Mouse (Mus musculus) heart, embryonic 10.5 days (tissue): ENCODE data around the gene Mettl21a. TPM values are rescaled to one million over a fixed set of nuclear protein-coding genes. Genes with fewer than 3 reads are reported as not detected.
"Not testable (repeated sequence)": the region's sequence is repeated elsewhere in the genome, so short reads cannot be mapped to it uniquely, and the experiment has no call there.

ENCODE experiments used
- DNase-seq: peaks from one replicate; pipeline ENCODE4 v3.0.0-alpha.2; 2017; ENCODE audit warnings: low spot score
- H3K27ac ChIP-seq: fragments of 300-500 bp; sonication (generic); 2 replicates; pipeline ENCODE4 v1.5.1; 2016; ENCODE audit warnings: mild to moderate bottlenecking
- H3K27me3 ChIP-seq: fragments of 300-500 bp; sonication (generic); 2 replicates; pipeline ENCODE4 v1.6.1; 2016; ENCODE audit warnings: mild to moderate bottlenecking; ENCODE audit not compliant: poor library complexity, insufficient read depth, severe bottlenecking
- H3K36me3 ChIP-seq: fragments of 300-500 bp; sonication (generic); 2 replicates; pipeline ENCODE4 v1.6.1; 2016; ENCODE audit warnings: mild to moderate bottlenecking, moderate library complexity
- H3K4me1 ChIP-seq: fragments of 300-500 bp; sonication (generic); 2 replicates; pipeline ENCODE4 v1.6.1; 2016; ENCODE audit warnings: mild to moderate bottlenecking
- H3K4me3 ChIP-seq: fragments of 300-500 bp; sonication (generic); 2 replicates; pipeline ENCODE4 v1.5.1; 2016; ENCODE audit warnings: mild to moderate bottlenecking, moderate library complexity
- H3K9me3 ChIP-seq: fragments of 300-500 bp; sonication (generic); 2 replicates; pipeline ENCODE4 v1.6.1; 2016; ENCODE audit warnings: mild to moderate bottlenecking, moderate library complexity
- WGBS: fragments of 180-500 bp; shearing (Covaris S2); methylation state at CpG from one replicate; pipeline ENCODE4 v1.1.7; 2016; 5-methylcytosine and 5-hydroxymethylcytosine counted together
- polyA plus RNA-seq: library from polyadenylated mRNA; unstranded; fragments of >200 nt; fragmentation: Nextera tagmentation; extraction: Ambion mirVana; gene quantifications from 2 replicates; pipeline ENCODE4 v1.2.1, GENCODE M21; 2016

Mettl21a gene
- polyA plus RNA-seq, 1 experiment from 2014 or later, result 14.7 TPM

- Histone ChIP-seq H3K4me3 (no peak overlapping the region), H3K27me3 (no peaks in the 10 kb centered on the region), H3K27ac (no peak overlapping the region), H3K36me3 (peaks cover 29% of the 10 kb centered on the region; the same call in 1 of the 2 replicates), H3K9me3 (no peaks in the 10 kb centered on the region), H3K4me1 (no peaks in the 10 kb centered on the region)
- 89% methylated on average over 5 of the region's 5 CpGs for WGBS
- DNase-seq, result no peak
These were observed 13.7 kb downstream of the Mettl21a start for GRCm38 (mm10) chr1:64603381-64603780.

DNA sequence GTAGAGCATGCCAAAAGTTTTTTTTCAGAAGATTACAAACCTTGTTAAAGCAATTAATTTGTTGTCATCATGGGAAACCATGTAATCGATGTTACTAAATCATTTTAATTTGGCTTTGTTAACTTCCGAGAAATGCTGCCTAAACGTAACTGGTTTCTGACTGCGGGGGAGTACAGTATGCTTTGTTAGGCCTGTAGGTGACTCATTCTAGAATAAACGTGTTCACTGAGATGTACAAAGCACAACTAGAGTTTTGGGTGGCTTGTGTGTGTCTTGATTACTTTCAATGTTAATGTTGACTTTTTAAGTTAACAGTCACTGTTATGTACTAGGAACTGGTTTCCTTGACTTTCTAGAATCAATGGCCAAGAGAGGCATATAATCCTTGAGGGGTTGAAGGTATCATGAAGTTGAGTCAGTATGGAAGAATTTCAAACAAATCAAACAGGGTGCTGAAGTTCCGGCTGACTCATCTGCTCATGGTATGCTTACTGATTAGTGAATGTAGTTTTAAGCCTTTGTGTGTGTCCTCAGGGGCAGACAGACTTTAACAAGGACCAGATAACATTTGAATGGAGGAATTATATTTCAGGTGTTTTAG, 15.7 kb downstream of the Mettl21a start:
- Histone ChIP-seq H3K36me3 (peaks cover 18% of the 10 kb centered on the region; the same call in 1 of the 2 replicates), H3K4me3 (no peak overlapping the region), H3K27ac (no peak overlapping the region), H3K27me3 (no peaks in the 10 kb centered on the region), H3K9me3 (no peaks in the 10 kb centered on the region), H3K4me1 (peaks cover 5% of the 10 kb centered on the region)
- 82% methylated on average over 6 of the region's 6 CpGs for WGBS
- no peak for DNase-seq

GRCm38 (mm10) chr1:64600413-64601077, 16.5 kb downstream of the Mettl21a start:
- WGBS, result 89% methylated on average over 7 of the region's 7 CpGs
- Histone ChIP-seq H3K9me3 (no peaks in the 10 kb centered on the region), H3K4me3 (no peak overlapping the region), H3K27ac (no peak overlapping the region), H3K4me1 (peaks cover 12% of the 10 kb centered on the region), H3K27me3 (no peaks in the 10 kb centered on the region), H3K36me3 (peaks cover 14% of the 10 kb centered on the region; the same call in 1 of the 2 replicates)
- DNase-seq, result no peak

DNA sequence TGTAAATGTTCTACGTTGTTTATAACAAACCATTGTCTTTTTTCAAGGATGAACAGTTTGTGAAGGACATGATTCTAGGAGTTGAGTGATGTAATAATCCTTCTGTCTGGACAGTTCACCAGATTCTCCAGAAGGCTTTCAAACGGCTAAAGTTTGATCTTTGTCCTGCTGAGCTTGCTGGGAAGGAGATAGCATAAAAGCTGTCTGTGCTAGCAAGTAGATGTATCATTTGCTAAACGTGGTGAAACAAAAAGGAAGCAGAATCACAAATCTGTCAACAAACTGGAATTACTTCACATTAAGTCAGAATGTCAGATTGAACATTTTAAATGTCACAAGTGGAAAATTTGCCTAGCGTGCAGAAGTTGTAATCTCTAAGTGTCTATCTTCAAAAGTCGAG, 18.1 kb downstream of the Mettl21a start:
- WGBS, result 51% methylated on average over 5 of the region's 5 CpGs
- peaks cover 15% of the 10 kb centered on the region for H3K4me1 ChIP-seq
- DNase-seq, result no peak
- no peaks in the 10 kb centered on the region for H3K27me3 ChIP-seq
- no peak overlapping the region for H3K27ac ChIP-seq
- peaks cover 11% of the 10 kb centered on the region; the same call in 1 of the 2 replicates for H3K36me3 ChIP-seq
- no peak overlapping the region for H3K4me3 ChIP-seq
- H3K9me3 ChIP-seq, result no peaks in the 10 kb centered on the region

DNA sequence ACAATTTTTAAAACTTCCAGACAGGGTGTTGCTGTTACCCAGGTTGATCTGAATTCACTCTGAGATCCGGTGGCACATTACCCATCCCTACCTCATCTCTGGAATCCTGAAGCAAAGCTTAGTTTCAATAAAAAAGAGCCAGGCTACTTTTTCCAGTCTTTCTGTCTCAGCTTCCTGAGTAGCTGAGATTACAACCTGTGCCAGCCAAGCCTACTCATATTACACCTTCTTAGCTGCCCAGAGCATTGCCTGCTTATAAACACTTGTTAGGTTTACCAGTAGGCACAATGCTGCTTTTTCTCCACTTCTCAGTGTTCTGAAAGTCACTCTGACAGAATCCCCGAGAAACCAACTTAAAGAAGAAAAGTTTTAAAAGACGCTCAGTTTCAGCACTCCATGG, 38.2 kb downstream of the Mettl21a start:
- Histone ChIP-seq H3K4me1 (no peaks in the 10 kb centered on the region), H3K27ac (no peak overlapping the region), H3K27me3 (no peaks in the 10 kb centered on the region), H3K9me3 (no peaks in the 10 kb centered on the region), H3K4me3 (no peak overlapping the region), H3K36me3 (peaks cover 66% of the 10 kb centered on the region)
- WGBS, result 90% methylated on average over 3 of the region's 3 CpGs
- no peak for DNase-seq

GRCm38 (mm10) chr1:64577911-64578310, 39.1 kb downstream of the Mettl21a start:
- 68% methylated on average over 9 of the region's 9 CpGs for WGBS
- H3K4me1 ChIP-seq, DNase-seq, H3K27ac ChIP-seq, H3K4me3 ChIP-seq, H3K9me3 ChIP-seq, H3K27me3 ChIP-seq: not testable (repeated sequence)
- peaks cover 66% of the 10 kb centered on the region for H3K36me3 ChIP-seq

- no peak for DNase-seq
- H3K9me3 ChIP-seq, result no peaks in the 10 kb centered on the region
- no peaks in the 10 kb centered on the region for H3K4me1 ChIP-seq
- 90% methylated on average over 2 of the region's 2 CpGs for WGBS
- H3K27me3 ChIP-seq, result no peaks in the 10 kb centered on the region
- no peak overlapping the region for H3K27ac ChIP-seq
- H3K4me3 ChIP-seq, result no peak overlapping the region
- peaks cover 65% of the 10 kb centered on the region for H3K36me3 ChIP-seq
These were observed 40.3 kb downstream of the Mettl21a start for GRCm38 (mm10) chr1:64576732-64577131.

DNA sequence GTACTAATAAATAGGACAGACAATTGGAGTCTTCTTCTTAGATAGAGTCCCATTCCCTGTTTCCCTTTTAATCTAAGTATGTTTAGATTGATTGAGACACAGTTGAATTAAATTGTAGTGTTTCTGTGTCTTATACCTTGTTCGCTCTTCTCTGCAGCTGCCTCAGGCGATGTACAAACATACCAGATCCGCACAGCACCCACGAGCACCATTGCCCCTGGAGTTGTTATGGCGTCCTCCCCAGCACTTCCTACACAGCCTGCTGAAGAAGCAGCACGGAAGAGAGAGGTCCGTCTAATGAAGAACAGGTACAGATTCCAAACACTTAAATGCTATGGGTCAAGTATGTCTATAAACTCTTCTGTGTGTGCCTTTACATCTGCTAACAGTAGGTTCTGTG, 41.0 kb downstream of the Mettl21a start:
- Histone ChIP-seq H3K36me3 (peaks cover 61% of the 10 kb centered on the region), H3K9me3 (no peaks in the 10 kb centered on the region), H3K4me1 (no peaks in the 10 kb centered on the region), H3K27ac (no peak overlapping the region), H3K4me3 (no peak overlapping the region), H3K27me3 (no peaks in the 10 kb centered on the region)
- no peak for DNase-seq
- 89% methylated on average over 7 of the region's 7 CpGs for WGBS

DNA sequence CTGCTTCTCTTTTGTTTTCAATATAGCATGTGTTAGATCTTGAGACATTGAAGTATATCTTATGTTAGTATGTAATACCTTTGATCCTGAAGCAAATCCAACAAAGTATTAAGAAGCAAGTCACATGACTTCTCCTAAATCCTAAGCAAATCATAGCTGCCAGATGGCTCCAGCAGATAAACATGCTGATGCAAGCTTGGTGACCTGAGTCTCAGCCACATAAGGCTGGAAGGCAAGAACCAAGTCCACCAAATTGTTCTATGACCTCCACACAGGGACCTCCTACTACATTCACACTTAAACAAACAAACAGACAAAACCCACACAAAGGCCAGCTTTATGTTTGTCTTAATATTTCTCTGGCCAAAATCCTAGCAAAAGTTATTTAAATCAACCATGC, 48.8 kb downstream of the Mettl21a start:
- H3K4me1 ChIP-seq, result no peaks in the 10 kb centered on the region
- H3K36me3 ChIP-seq, result peaks cover 56% of the 10 kb centered on the region
- no peak overlapping the region for H3K27ac ChIP-seq
- no peaks in the 10 kb centered on the region for H3K9me3 ChIP-seq
- H3K4me3 ChIP-seq, result no peak overlapping the region
- DNase-seq, result no peak
- no peaks in the 10 kb centered on the region for H3K27me3 ChIP-seq

GRCm38 (mm10) chr1:64560105-64560504, 56.9 kb downstream of the Mettl21a start:
- no peak for DNase-seq
- Histone ChIP-seq H3K9me3 (no peaks in the 10 kb centered on the region), H3K27ac (no peak overlapping the region), H3K36me3 (peaks cover 39% of the 10 kb centered on the region), H3K27me3 (no peaks in the 10 kb centered on the region), H3K4me3 (no peak overlapping the region), H3K4me1 (no peaks in the 10 kb centered on the region)
- 84% methylated on average over 3 of the region's 3 CpGs for WGBS

Other genes with a start within 250 kb of the Mettl21a start
- 27.2 and 29.1 TPM in 2 replicates for gene Creb1, start 84.6 kb downstream of the Mettl21a start, polyA plus RNA-seq
- 4.0 and 5.4 TPM in 2 replicates for gene Ccnyl1, start 73.2 kb upstream of the Mettl21a start, polyA plus RNA-seq
- 1.4 and 1.8 TPM in 2 replicates for gene Fzd5, start 120.5 kb upstream of the Mettl21a start, polyA plus RNA-seq